Mouse (Mus musculus) lung, adult 2 months (tissue): ENCODE data around the gene Cyyr1. TPM values are rescaled to one million over a fixed set of nuclear protein-coding genes. Genes with fewer than 3 reads are reported as not detected.
"Not testable (repeated sequence)": the region's sequence is repeated elsewhere in the genome, so short reads cannot be mapped to it uniquely, and the experiment has no call there.

Source experiments
- DNase-seq: peaks from one replicate; pipeline ENCODE4 v3.0.0; 2022
- H3K4me1 ChIP-seq: fragments of 200-500 bp; 2 replicates; pipeline ENCODE4 v1.6.1; 2011; ENCODE audit warnings: low read length; ENCODE audit not compliant: control insufficient read depth, insufficient read depth
- H3K4me3 ChIP-seq: fragments of 200-500 bp; replicated peaks from 2 replicates; pipeline ENCODE3; 2011; ENCODE audit warnings: low read depth, mild to moderate bottlenecking, control low read depth, low read length; ENCODE audit errors: extremely low read depth
- CTCF ChIP-seq: fragments of 200-500 bp; IDR thresholded peaks from 2 replicates; pipeline ENCODE4 v1.5.1; 2011; ENCODE audit warnings: mild to moderate bottlenecking, low read length, control low read depth; ENCODE audit not compliant: insufficient read depth
- POLR2A ChIP-seq: fragments of 200-500 bp; IDR thresholded peaks from 2 replicates; pipeline ENCODE4 v1.6.1; 2011; ENCODE audit warnings: low read depth, mild to moderate bottlenecking, control low read depth, low read length, borderline replicate concordance; ENCODE audit errors: extremely low read depth
- WGBS: fragments of 180-500 bp; shearing (Covaris S2); methylation state at CpG from one replicate; pipeline ENCODE4 v1.1.7; 2018; 5-methylcytosine and 5-hydroxymethylcytosine counted together
- polyA plus RNA-seq: library from polyadenylated mRNA; depleted of rRNA; stranded (reverse); fragments of >200 nt; gene quantifications from 2 replicates; pipeline ENCODE4 v1.2.3, GENCODE M21; 2012; rRNA removed

Gene Cyyr1
- polyA plus RNA-seq, result 93.4 and 113 TPM in 2 replicates

- not testable (repeated sequence) for H3K4me1 ChIP-seq, H3K4me3 ChIP-seq
- WGBS, result 77% methylated on average over 13 of the region's 13 CpGs
Measured at GRCm38 (mm10) chr16:85553297-85553696, at the start of gene Cyyr1. Gene Cyyr1 (minus strand): TSS chr16:85553397.

GRCm38 (mm10) chr16:85588844-85589243, 35.6 kb upstream of the Cyyr1 start:
- no peak for DNase-seq
- WGBS, result 71% methylated on average over 7 of the region's 7 CpGs
- no peak overlapping the region for H3K4me3 ChIP-seq
- TF ChIP-seq CTCF (no peak), POLR2A (no peak)
- no peaks in the 10 kb centered on the region for H3K4me1 ChIP-seq

More at GRCm38 (mm10) chr16:85553297-85553696, at the start of gene Cyyr1:
- not testable (repeated sequence) for DNase-seq

- DNase-seq, result no peak
- TF ChIP-seq CTCF, result no peak
- no peak for TF ChIP-seq POLR2A
- Histone ChIP-seq H3K4me3 (no peak overlapping the region), H3K4me1 (no peaks in the 10 kb centered on the region)
- 92% methylated on average over 4 of the region's 4 CpGs for WGBS
Measured at GRCm38 (mm10) chr16:85587573-85588226, 34.5 kb upstream of the Cyyr1 start.

GRCm38 (mm10) chr16:85566474-85566873, 13.3 kb upstream of the Cyyr1 start:
- DNase-seq, result no peak
- no peak overlapping the region for H3K4me3 ChIP-seq
- TF ChIP-seq CTCF, result no peak
- TF ChIP-seq POLR2A, result no peak
- H3K4me1 ChIP-seq, result peaks cover 3% of the 10 kb centered on the region; the same call in 1 of the 2 replicates
- WGBS, result 59% methylated on average over 5 of the region's 5 CpGs

GRCm38 (mm10) chr16:85553838-85554237, 641 bp upstream of the Cyyr1 start:
- no peak for TF ChIP-seq CTCF
- TF ChIP-seq POLR2A, result no peak
- DNase-seq, result no peak
- 61% methylated on average over 8 of the region's 8 CpGs for WGBS
- Histone ChIP-seq H3K4me1 (no peaks in the 10 kb centered on the region), H3K4me3 (no peak overlapping the region)

- not testable (repeated sequence) for DNase-seq, H3K4me3 ChIP-seq, H3K4me1 ChIP-seq
- WGBS, result 56% methylated on average over 1 of the region's 11 CpGs
Measured at GRCm38 (mm10) chr16:85551976-85552375, 1.2 kb downstream of the Cyyr1 start.

- DNase-seq, result peak; percentile 42
- WGBS, result 2% methylated on average over 25 of the region's 25 CpGs
Measured at GRCm38 (mm10) chr16:85549971-85550567, 3.1 kb downstream of the Cyyr1 start.

GRCm38 (mm10) chr16:85546519-85546918, 6.7 kb downstream of the Cyyr1 start:
- TF ChIP-seq CTCF (no peak), POLR2A (0 out of 2 replicates have a peak, but pooled peaks have one; percentile 20)
- 31% methylated on average over 6 of the region's 6 CpGs for WGBS
- Histone ChIP-seq H3K4me3 (peak overlapping the region; percentile 60), H3K4me1 (peaks cover 4% of the 10 kb centered on the region)
- DNase-seq, result no peak

More at GRCm38 (mm10) chr16:85549971-85550567, 3.1 kb downstream of the Cyyr1 start:
- Histone ChIP-seq H3K4me1 (no peaks in the 10 kb centered on the region), H3K4me3 (peak overlapping the region; percentile 79)
- TF ChIP-seq CTCF (no peak), POLR2A (peak; percentile 87; the same call in 1 of the 2 replicates)

GRCm38 (mm10) chr16:85541676-85542273, 11.4 kb downstream of the Cyyr1 start:
- peaks cover 12% of the 10 kb centered on the region for H3K4me1 ChIP-seq
- no peak for DNase-seq
- WGBS, result 34% methylated on average over 4 of the region's 4 CpGs
- TF ChIP-seq CTCF (no peak), POLR2A (no peak)
- no peak overlapping the region for H3K4me3 ChIP-seq

GRCm38 (mm10) chr16:85541023-85541422, 12.2 kb downstream of the Cyyr1 start:
- peaks cover 12% of the 10 kb centered on the region for H3K4me1 ChIP-seq
- 65% methylated on average over 6 of the region's 6 CpGs for WGBS
- no peak for DNase-seq
- no peak for TF ChIP-seq POLR2A
- no peak for TF ChIP-seq CTCF
- peak overlapping the region; percentile 38 for H3K4me3 ChIP-seq
